Mouse (Mus musculus): ENCODE data around the gene Sertad4.

The Sertad4 gene

GRCm38 (mm10) chr1:192856931-192857330 lies 1.4 kb upstream of the Sertad4 start:
- no peaks in the 10 kb centered on the region for H3K9me3 ChIP-seq (ENCODE audit: low read length)
- peaks cover 72% of the 10 kb centered on the region for H3K27me3 ChIP-seq (ENCODE audit: insufficient read depth, low read length)
- H3K4me1 ChIP-seq (replicated peaks; ENCODE audit: low read depth, low read length), result peaks cover 28% of the 10 kb centered on the region
- no peak overlapping the region for H3K4me3 ChIP-seq (replicated peaks; ENCODE audit: low read length)
- H3K36me3 ChIP-seq (ENCODE audit: insufficient read depth, low read length), result no peaks in the 10 kb centered on the region
- TF ChIP-seq NANOG (IDR thresholded peaks at IDR 0.05; ENCODE audit: borderline replicate concordance, low read length), result no peak
- TF ChIP-seq CTCF (conservative IDR thresholded peaks at IDR 0.05; ENCODE audit: low read length), result no peak
- TF ChIP-seq POU5F1 (IDR thresholded peaks at IDR 0.05; ENCODE audit: borderline replicate concordance, low read length), result no peak

DNA sequence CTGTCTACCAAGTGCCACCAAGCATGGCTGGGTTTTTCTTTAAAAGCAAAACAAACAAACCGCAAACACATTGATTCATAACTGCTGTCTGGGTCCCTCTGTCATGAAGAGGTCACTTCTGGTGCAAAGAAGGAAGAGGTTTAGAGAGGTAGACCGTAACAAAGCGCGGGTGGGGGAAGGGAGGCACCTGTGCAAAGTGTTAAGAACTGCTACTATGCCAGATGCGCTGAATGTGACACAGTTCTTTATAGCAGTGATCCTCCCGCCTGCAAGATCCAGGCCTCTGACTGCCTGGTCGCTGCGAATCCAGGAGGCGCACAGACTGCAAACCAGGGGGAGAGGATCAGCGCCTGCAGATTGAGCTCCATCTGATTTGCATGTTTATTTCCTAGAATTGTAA lies 855 bp upstream of the Sertad4 start:
- Histone ChIP-seq H3K4me1 (replicated peaks; ENCODE audit: low read depth, low read length) (peaks cover 33% of the 10 kb centered on the region), H3K36me3 (ENCODE audit: insufficient read depth, low read length) (no peaks in the 10 kb centered on the region), H3K4me3 (replicated peaks; ENCODE audit: low read length) (0 out of 2 replicates have a peak overlapping the region, but pooled peaks have one; percentile 86), H3K9me3 (ENCODE audit: low read length) (no peaks in the 10 kb centered on the region), H3K27me3 (ENCODE audit: insufficient read depth, low read length) (peaks cover 75% of the 10 kb centered on the region)
- TF ChIP-seq POU5F1 (IDR thresholded peaks at IDR 0.05; ENCODE audit: borderline replicate concordance, low read length), result no peak
- no peak for TF ChIP-seq CTCF (conservative IDR thresholded peaks at IDR 0.05; ENCODE audit: low read length)
- no peak for TF ChIP-seq NANOG (IDR thresholded peaks at IDR 0.05; ENCODE audit: borderline replicate concordance, low read length)

GRCm38 (mm10) chr1:192854819-192855271 lies 711 bp downstream of the Sertad4 start:
- TF ChIP-seq POU5F1 (IDR thresholded peaks at IDR 0.05; ENCODE audit: borderline replicate concordance, low read length) (no peak), CTCF (conservative IDR thresholded peaks at IDR 0.05; ENCODE audit: low read length) (no peak), NANOG (IDR thresholded peaks at IDR 0.05; ENCODE audit: borderline replicate concordance, low read length) (no peak)
- Histone ChIP-seq H3K4me1 (replicated peaks; ENCODE audit: low read depth, low read length) (peaks cover 41% of the 10 kb centered on the region), H3K9me3 (ENCODE audit: low read length) (no peaks in the 10 kb centered on the region), H3K36me3 (ENCODE audit: insufficient read depth, low read length) (peaks cover 1% of the 10 kb centered on the region; the same call in 1 of the 2 replicates), H3K4me3 (replicated peaks; ENCODE audit: low read length) (peak overlapping the region; percentile 86), H3K27me3 (ENCODE audit: insufficient read depth, low read length) (peaks cover 81% of the 10 kb centered on the region)

- Histone ChIP-seq H3K36me3 (ENCODE audit: insufficient read depth, low read length) (peaks cover 8% of the 10 kb centered on the region), H3K9me3 (ENCODE audit: low read length) (no peaks in the 10 kb centered on the region), H3K27me3 (ENCODE audit: insufficient read depth, low read length) (peaks cover 79% of the 10 kb centered on the region), H3K4me1 (replicated peaks; ENCODE audit: low read depth, low read length) (peaks cover 41% of the 10 kb centered on the region), H3K4me3 (replicated peaks; ENCODE audit: low read length) (peak overlapping the region; percentile 86)
- TF ChIP-seq NANOG (IDR thresholded peaks at IDR 0.05; ENCODE audit: borderline replicate concordance, low read length), result no peak
- TF ChIP-seq POU5F1 (IDR thresholded peaks at IDR 0.05; ENCODE audit: borderline replicate concordance, low read length), result no peak
- no peak for TF ChIP-seq CTCF (conservative IDR thresholded peaks at IDR 0.05; ENCODE audit: low read length)
These were observed 1.4 kb downstream of the Sertad4 start for GRCm38 (mm10) chr1:192853988-192854818.

GRCm38 (mm10) chr1:192853429-192853828 lies 2.1 kb downstream of the Sertad4 start:
- TF ChIP-seq NANOG (IDR thresholded peaks at IDR 0.05; ENCODE audit: borderline replicate concordance, low read length) (no peak), POU5F1 (IDR thresholded peaks at IDR 0.05; ENCODE audit: borderline replicate concordance, low read length) (no peak), CTCF (conservative IDR thresholded peaks at IDR 0.05; ENCODE audit: low read length) (no peak)
- peaks cover 74% of the 10 kb centered on the region for H3K27me3 ChIP-seq (ENCODE audit: insufficient read depth, low read length)
- peaks cover 41% of the 10 kb centered on the region for H3K4me1 ChIP-seq (replicated peaks; ENCODE audit: low read depth, low read length)
- peaks cover 13% of the 10 kb centered on the region for H3K36me3 ChIP-seq (ENCODE audit: insufficient read depth, low read length)
- no peaks in the 10 kb centered on the region for H3K9me3 ChIP-seq (ENCODE audit: low read length)
- no peak overlapping the region for H3K4me3 ChIP-seq (replicated peaks; ENCODE audit: low read length)

DNA sequence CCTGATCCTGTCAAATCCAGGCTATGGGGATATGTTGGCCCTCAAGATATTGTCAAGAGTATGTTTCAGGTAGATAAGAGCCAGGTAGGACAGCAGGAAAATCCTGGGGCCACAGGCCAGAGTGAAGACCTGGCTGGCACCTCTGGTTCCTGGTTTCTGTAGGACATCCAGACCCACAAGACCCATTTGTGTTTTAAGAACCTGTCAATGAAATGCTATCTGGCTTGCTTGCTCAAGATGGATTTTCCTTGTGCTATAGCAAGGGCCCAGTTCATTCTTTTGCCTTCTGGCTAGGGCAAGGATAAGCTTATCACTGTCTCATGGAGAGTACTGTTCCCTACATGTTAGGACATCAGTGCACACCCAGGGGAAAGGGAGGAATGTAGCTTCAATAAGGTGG lies 3.5 kb downstream of the Sertad4 start:
- peaks cover 45% of the 10 kb centered on the region for H3K4me1 ChIP-seq (replicated peaks; ENCODE audit: low read depth, low read length)
- TF ChIP-seq POU5F1 (IDR thresholded peaks at IDR 0.05; ENCODE audit: borderline replicate concordance, low read length) (no peak), NANOG (IDR thresholded peaks at IDR 0.05; ENCODE audit: borderline replicate concordance, low read length) (no peak), CTCF (conservative IDR thresholded peaks at IDR 0.05; ENCODE audit: low read length) (no peak)
- H3K27me3 ChIP-seq (ENCODE audit: insufficient read depth, low read length), result peaks cover 60% of the 10 kb centered on the region
- H3K9me3 ChIP-seq (ENCODE audit: low read length), result no peaks in the 10 kb centered on the region
- no peak overlapping the region for H3K4me3 ChIP-seq (replicated peaks; ENCODE audit: low read length)
- peaks cover 13% of the 10 kb centered on the region for H3K36me3 ChIP-seq (ENCODE audit: insufficient read depth, low read length)

DNA sequence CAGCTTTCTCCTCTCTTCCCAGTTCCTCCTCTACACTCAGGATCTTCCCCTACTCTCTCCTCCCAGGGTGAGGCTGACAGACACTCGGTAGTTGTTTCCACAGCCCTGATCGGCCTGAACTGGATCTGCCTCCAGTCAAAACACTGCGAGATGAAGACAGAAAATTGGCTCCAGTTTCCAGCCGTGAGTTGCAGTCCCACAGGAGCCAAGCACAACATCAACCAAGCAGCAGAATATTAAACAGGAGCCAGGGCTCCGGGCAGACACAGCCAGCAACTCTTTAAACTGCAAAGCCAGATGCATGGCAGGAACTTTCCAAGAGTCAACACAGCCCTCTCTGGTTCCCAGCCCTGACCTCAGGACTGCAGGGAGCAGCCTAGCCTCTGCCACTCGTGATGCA lies 3.9 kb downstream of the Sertad4 start:
- no peak for TF ChIP-seq POU5F1 (IDR thresholded peaks at IDR 0.05; ENCODE audit: borderline replicate concordance, low read length)
- TF ChIP-seq CTCF (conservative IDR thresholded peaks at IDR 0.05; ENCODE audit: low read length), result no peak
- TF ChIP-seq NANOG (IDR thresholded peaks at IDR 0.05; ENCODE audit: borderline replicate concordance, low read length), result no peak
- H3K36me3 ChIP-seq (ENCODE audit: insufficient read depth, low read length), result peaks cover 13% of the 10 kb centered on the region
- H3K4me1 ChIP-seq (replicated peaks; ENCODE audit: low read depth, low read length), result peaks cover 49% of the 10 kb centered on the region
- no peaks in the 10 kb centered on the region for H3K9me3 ChIP-seq (ENCODE audit: low read length)
- H3K27me3 ChIP-seq (ENCODE audit: insufficient read depth, low read length), result peaks cover 57% of the 10 kb centered on the region
- no peak overlapping the region for H3K4me3 ChIP-seq (replicated peaks; ENCODE audit: low read length)

DNA sequence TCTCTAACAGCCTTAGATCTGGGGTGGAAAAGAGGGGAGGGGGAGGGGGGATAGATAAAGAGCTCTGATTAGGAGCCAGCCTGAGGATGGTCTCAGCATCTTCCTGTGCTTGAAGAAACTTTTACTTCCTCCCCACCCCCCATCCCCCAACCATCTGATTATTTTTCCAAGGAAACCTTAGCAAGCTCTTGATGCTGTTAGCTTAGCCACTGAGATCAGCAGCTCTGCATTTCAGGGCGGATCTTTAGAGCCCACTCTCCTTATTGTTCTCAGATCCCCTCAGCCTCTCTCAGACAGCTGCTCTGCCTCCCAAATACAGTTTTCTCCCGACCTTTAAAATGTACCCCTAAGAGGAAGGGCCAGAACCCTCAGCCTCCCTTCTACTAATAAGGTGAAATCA lies 4.4 kb downstream of the Sertad4 start:
- Histone ChIP-seq H3K9me3 (ENCODE audit: low read length) (no peaks in the 10 kb centered on the region), H3K36me3 (ENCODE audit: insufficient read depth, low read length) (peaks cover 13% of the 10 kb centered on the region), H3K4me1 (replicated peaks; ENCODE audit: low read depth, low read length) (peaks cover 49% of the 10 kb centered on the region), H3K27me3 (ENCODE audit: insufficient read depth, low read length) (peaks cover 52% of the 10 kb centered on the region), H3K4me3 (replicated peaks; ENCODE audit: low read length) (no peak overlapping the region)
- TF ChIP-seq CTCF (conservative IDR thresholded peaks at IDR 0.05; ENCODE audit: low read length), result no peak
- no peak for TF ChIP-seq NANOG (IDR thresholded peaks at IDR 0.05; ENCODE audit: borderline replicate concordance, low read length)
